In genomic region chr16:34322546-34322945, GRCm38 (mm10) we compare ENCODE assay signal across 9 mouse cellular contexts.
DNase-seq lines count a peak whose midpoint lies in the region; ATAC-seq lines count a peak whose summit lies in the region.
"Had no signal": no experiment of that assay in that cellular context is flagged by ENCODE, and none has a peak within 500 bp of the region (broad histone marks: within the 10 kb centered on the region; RNA-seq: fewer than 3 reads in every experiment).

No protein-coding gene starts in this region.

- H3K27ac ChIP-seq in liver, embryonic 13.5 days = no peak overlapping the region
- no peak overlapping the region; the same call in 1 of the 2 replicates for H3K27ac ChIP-seq in neural tube, embryonic 14.5 days (ENCODE audit: low read depth, low read length)
- H3K27ac ChIP-seq: embryonic facial prominence, embryonic 13.5 days had no signal

- no peak overlapping the region for H3K9ac ChIP-seq in liver, embryonic 13.5 days
- H3K9ac ChIP-seq in neural tube, embryonic 14.5 days (replicated peaks; ENCODE audit: low read depth, low read length) = no peak overlapping the region
- H3K9ac ChIP-seq: embryonic facial prominence, embryonic 13.5 days had no signal

- 25% methylated on average over 4 of the region's 4 CpGs for WGBS in liver, embryonic 13.5 days (ENCODE audit: insufficient replicate concordance)
- 22% methylated on average over 4 of the region's 4 CpGs for whole genome bisulfite sequencing in neural tube, embryonic 14.5 days

- peak; percentile 39; the same call in 1 of the 2 replicates for ATAC-seq in liver, embryonic 13.5 days (ENCODE audit: low read depth)
- ATAC-seq in neural tube, embryonic 14.5 days (ENCODE audit: low read depth) = peak; percentile 87; the same call in 1 of the 2 replicates
- ATAC-seq in erythroblast, adult 5-6 weeks (replicated peaks; ENCODE audit: low FRiP score, poor library complexity, severe bottlenecking) = no peak

- no peak overlapping the region for H3K4me3 ChIP-seq in liver, embryonic 13.5 days (replicated peaks)
- H3K4me3 ChIP-seq in neural tube, embryonic 14.5 days (ENCODE audit: low read depth, low read length) = no peak overlapping the region
- H3K4me3 ChIP-seq: embryonic facial prominence, embryonic 13.5 days had no signal

- H3K4me2 ChIP-seq in liver, embryonic 13.5 days = no peak overlapping the region
- no peak overlapping the region for H3K4me2 ChIP-seq in neural tube, embryonic 14.5 days (ENCODE audit: low read depth, low read length)
- H3K4me2 ChIP-seq: embryonic facial prominence, embryonic 13.5 days had no signal

- no peaks in the 10 kb centered on the region for H3K9me3 ChIP-seq in liver, embryonic 13.5 days (replicated peaks)
- H3K9me3 ChIP-seq in neural tube, embryonic 14.5 days (ENCODE audit: control insufficient read depth, low read length) = no peaks in the 10 kb centered on the region
- H3K9me3 ChIP-seq: embryonic facial prominence, embryonic 13.5 days had no signal

- no peaks in the 10 kb centered on the region for H3K36me3 ChIP-seq in liver, embryonic 13.5 days
- no peaks in the 10 kb centered on the region for H3K36me3 ChIP-seq in neural tube, embryonic 14.5 days (ENCODE audit: control insufficient read depth, insufficient read depth, low read length)

- DNase-seq in urinary bladder, postnatal 14 days (ENCODE audit: low spot score) = peak; percentile 77
- DNase-seq in urinary bladder, adult 2 months (ENCODE audit: low spot score) = no peak
- DNase-seq in cerebellum, postnatal 4 days (ENCODE audit: low spot score in 2 of 2) = peak; percentile 63 to 83
- DNase-seq in gastrocnemius, postnatal 4 days (ENCODE audit: low spot score in 2 of 2) = peak; percentile 33 to 60
- peak; percentile 5 for DNase-seq in induced T-regulatory cell, adult 2 months (ENCODE audit: low read depth)
- no peak for DNase-seq in liver, embryonic 13.5 days

- H3K27me3 ChIP-seq in liver, embryonic 13.5 days = no peaks in the 10 kb centered on the region
- no peaks in the 10 kb centered on the region for H3K27me3 ChIP-seq in neural tube, embryonic 14.5 days (ENCODE audit: control insufficient read depth, insufficient read depth, low read length)
- H3K27me3 ChIP-seq: embryonic facial prominence, embryonic 13.5 days had no signal

- H3K4me1 ChIP-seq in liver, embryonic 13.5 days (replicated peaks) = 0 out of 2 replicates have a peak, but pooled peaks cover 4% of the 10 kb centered on the region
- peaks cover 7% of the 10 kb centered on the region; the same call in 1 of the 2 replicates for H3K4me1 ChIP-seq in neural tube, embryonic 14.5 days (ENCODE audit: control insufficient read depth, insufficient read depth, low read length)

Comparison
In these comparisons a context has a peak if more than half of its experiments do, and no peak if none do; other contexts are left out.
1. DNase-seq: peak in urinary bladder, postnatal 14 days (single experiment), cerebellum, postnatal 4 days (2 of 2), gastrocnemius, postnatal 4 days (2 of 2) and induced T-regulatory cell, adult 2 months (single experiment); none in urinary bladder, adult 2 months (single experiment) and liver, embryonic 13.5 days (single experiment).